Mouse (Mus musculus): Measurements from ENCODE around the gene Man2a2.

- TF ChIP-seq CTCF (conservative IDR thresholded peaks at IDR 0.05 in 1 of 2, IDR thresholded peaks at IDR 0.05 in 1 of 2; ENCODE audit: low read depth in 2 of 2, low read length in 2 of 2) (no peak), MEF2A (IDR thresholded peaks at IDR 0.05; ENCODE audit: borderline replicate concordance, low read depth, low read length) (no peak), SMC3 (IDR thresholded peaks at IDR 0.05; ENCODE audit: low read depth, low read length) (no peak), MAX (IDR thresholded peaks at IDR 0.05; ENCODE audit: low read length) (no peak), MAZ (IDR thresholded peaks at IDR 0.05; ENCODE audit: low read depth, low read length) (no peak), MYC (IDR thresholded peaks at IDR 0.05; ENCODE audit: low read depth, low read length) (no peak), NELFE (IDR thresholded peaks at IDR 0.05; ENCODE audit: low read depth, low read length) (no peak), SIN3A (IDR thresholded peaks at IDR 0.05; ENCODE audit: low read length) (no peak), E2F4 (IDR thresholded peaks at IDR 0.05; ENCODE audit: insufficient replicate concordance, low read depth, low read length) (no peak), USF1 (IDR thresholded peaks at IDR 0.05; ENCODE audit: low read depth, low read length) (no peak), ETS1 (conservative IDR thresholded peaks at IDR 0.05; ENCODE audit: low read depth, low read length) (no peak), POLR2A (IDR thresholded peaks at IDR 0.05; ENCODE audit: low read depth, low read length) (no peak)
Measured at GRCm38 (mm10) chr7:80392119-80392518, 20.9 kb upstream of the Man2a2 start.
